Mouse (Mus musculus) liver, adult 2 months (tissue): Measurements from ENCODE around the gene Ypel2.

Experiments
- CTCF ChIP-seq: fragments of 200-500 bp; IDR thresholded peaks from 2 replicates; pipeline ENCODE4 v1.5.1; 2011; ENCODE audit warnings: low read depth, low read length, control low read depth
- POLR2A ChIP-seq: fragments of 200-500 bp; IDR thresholded peaks from 2 replicates; pipeline ENCODE4 v1.6.1; 2011; ENCODE audit warnings: low read length, control low read depth; ENCODE audit not compliant: insufficient read depth; ENCODE audit errors: extremely low read depth

- TF ChIP-seq CTCF = no peak
- TF ChIP-seq POLR2A = no peak
These were observed 64.0 kb downstream of the Ypel2 start for GRCm38 (mm10) chr11:86929531-86929930.
